Mouse (Mus musculus): ENCODE measurements around the gene Smg6. TPM values are rescaled to one million over a fixed set of nuclear protein-coding genes. Genes with fewer than 3 reads are reported as not detected.

Smg6 gene
- polyA plus RNA-seq, 1 experiment from 2014 or later = 22.4 TPM

DNA sequence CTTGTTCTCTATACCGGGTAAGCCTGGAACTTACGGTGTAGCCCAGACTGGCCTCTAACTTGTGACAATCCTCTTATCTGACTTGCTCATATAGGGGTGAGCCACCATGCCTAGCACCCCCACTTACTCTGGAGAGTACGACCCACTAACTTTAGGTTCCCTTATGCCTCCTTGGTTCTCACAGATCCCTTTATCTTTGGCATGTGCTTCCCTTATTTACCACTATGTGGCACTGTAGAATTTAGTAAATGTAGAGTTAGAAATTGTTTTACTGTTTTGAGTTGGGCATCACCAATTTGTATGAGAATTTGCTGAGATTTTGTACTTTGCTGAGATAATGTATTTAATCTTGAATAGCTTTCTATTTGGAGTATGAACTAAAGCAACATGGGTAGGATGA lies 20.7 kb downstream of the Smg6 start:
- Histone ChIP-seq H3K4me3 (no peak overlapping the region), H3K36me3 (peaks cover 60% of the 10 kb centered on the region), H3K9me3 (no peaks in the 10 kb centered on the region), H3K9ac (no peak overlapping the region), H3K4me2 (replicated peaks) (no peak overlapping the region), H3K27me3 (no peaks in the 10 kb centered on the region), H3K27ac (no peak overlapping the region), H3K4me1 (no peaks in the 10 kb centered on the region)
- 79% methylated on average over 3 of the region's 3 CpGs for WGBS
- ATAC-seq (ENCODE audit: low FRiP score, low read depth) = no peak

DNA sequence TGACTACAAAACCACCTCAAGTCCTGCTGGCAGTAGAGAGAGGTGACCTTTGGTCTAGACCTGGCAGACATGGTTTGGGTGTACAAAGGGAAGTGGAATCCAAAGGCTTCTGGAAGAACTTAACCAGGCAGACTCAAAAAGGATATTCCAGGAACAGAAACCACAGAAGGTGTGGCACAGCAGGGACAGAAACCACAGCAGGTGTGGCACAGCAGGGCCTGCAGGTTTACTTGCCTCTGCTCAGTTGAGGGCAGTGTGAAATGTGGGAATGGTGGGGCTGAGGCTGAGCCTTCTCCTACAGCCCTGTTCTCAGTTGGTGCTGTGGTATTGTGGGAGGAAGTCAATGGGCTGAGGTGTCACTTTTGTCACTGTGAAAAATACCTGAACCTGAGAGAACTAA lies 29.3 kb downstream of the Smg6 start:
- Histone ChIP-seq H3K4me1 (no peaks in the 10 kb centered on the region), H3K36me3 (peaks cover 34% of the 10 kb centered on the region), H3K9me3 (no peaks in the 10 kb centered on the region), H3K4me2 (replicated peaks) (no peak overlapping the region), H3K4me3 (no peak overlapping the region), H3K27ac (no peak overlapping the region), H3K27me3 (no peaks in the 10 kb centered on the region), H3K9ac (no peak overlapping the region)
- ATAC-seq (ENCODE audit: low FRiP score, low read depth) = no peak

- no peak for ATAC-seq (ENCODE audit: low FRiP score, low read depth)
- Histone ChIP-seq H3K4me1 (no peaks in the 10 kb centered on the region), H3K4me3 (no peak overlapping the region), H3K27me3 (no peaks in the 10 kb centered on the region), H3K36me3 (peaks cover 28% of the 10 kb centered on the region), H3K9ac (no peak overlapping the region), H3K4me2 (replicated peaks) (no peak overlapping the region), H3K27ac (no peak overlapping the region), H3K9me3 (no peaks in the 10 kb centered on the region)
Measured at GRCm38 (mm10) chr11:74956006-74956405, 30.4 kb downstream of the Smg6 start.

GRCm38 (mm10) chr11:74957600-74957999 lies 32.0 kb downstream of the Smg6 start:
- no peaks in the 10 kb centered on the region for H3K9me3 ChIP-seq
- 0 out of 2 replicates have a peak, but pooled peaks cover under 1% of the 10 kb centered on the region for H3K4me1 ChIP-seq
- H3K27ac ChIP-seq = no peak overlapping the region
- H3K4me3 ChIP-seq = no peak overlapping the region
- H3K9ac ChIP-seq = no peak overlapping the region
- ATAC-seq (ENCODE audit: low FRiP score, low read depth) = no peak
- H3K4me2 ChIP-seq (replicated peaks) = no peak overlapping the region
- H3K27me3 ChIP-seq = no peaks in the 10 kb centered on the region
- H3K36me3 ChIP-seq = peaks cover 21% of the 10 kb centered on the region
- WGBS = 93% methylated on average over 2 of the region's 2 CpGs

DNA sequence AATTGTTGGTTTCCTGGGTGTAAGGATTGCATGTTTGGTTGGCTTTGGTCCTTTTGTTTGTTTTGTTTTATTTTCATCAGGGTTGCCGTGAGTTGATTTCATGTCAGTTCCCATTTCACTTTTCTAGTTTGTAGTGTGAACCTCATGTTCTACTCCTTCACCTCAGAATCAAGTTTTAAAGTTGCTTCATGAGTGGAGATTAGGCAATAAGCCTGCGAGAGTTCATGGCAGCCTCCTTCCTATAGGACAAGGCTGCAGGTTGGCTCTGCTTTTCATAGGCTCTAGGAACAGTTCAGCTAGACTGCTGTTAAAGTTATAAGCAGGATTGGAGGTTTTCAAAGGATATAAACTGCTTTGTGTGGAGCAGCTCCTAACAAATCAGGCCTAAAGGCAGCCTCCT lies 33.9 kb downstream of the Smg6 start:
- 91% methylated on average over 2 of the region's 2 CpGs for WGBS
- H3K4me3 ChIP-seq = no peak overlapping the region
- H3K9ac ChIP-seq = no peak overlapping the region
- no peak for ATAC-seq (ENCODE audit: low FRiP score, low read depth)
- peaks cover 16% of the 10 kb centered on the region for H3K36me3 ChIP-seq
- H3K27ac ChIP-seq = no peak overlapping the region
- no peak overlapping the region for H3K4me2 ChIP-seq (replicated peaks)
- no peaks in the 10 kb centered on the region for H3K9me3 ChIP-seq
- H3K4me1 ChIP-seq = 0 out of 2 replicates have a peak, but pooled peaks cover 7% of the 10 kb centered on the region
- no peaks in the 10 kb centered on the region for H3K27me3 ChIP-seq

DNA sequence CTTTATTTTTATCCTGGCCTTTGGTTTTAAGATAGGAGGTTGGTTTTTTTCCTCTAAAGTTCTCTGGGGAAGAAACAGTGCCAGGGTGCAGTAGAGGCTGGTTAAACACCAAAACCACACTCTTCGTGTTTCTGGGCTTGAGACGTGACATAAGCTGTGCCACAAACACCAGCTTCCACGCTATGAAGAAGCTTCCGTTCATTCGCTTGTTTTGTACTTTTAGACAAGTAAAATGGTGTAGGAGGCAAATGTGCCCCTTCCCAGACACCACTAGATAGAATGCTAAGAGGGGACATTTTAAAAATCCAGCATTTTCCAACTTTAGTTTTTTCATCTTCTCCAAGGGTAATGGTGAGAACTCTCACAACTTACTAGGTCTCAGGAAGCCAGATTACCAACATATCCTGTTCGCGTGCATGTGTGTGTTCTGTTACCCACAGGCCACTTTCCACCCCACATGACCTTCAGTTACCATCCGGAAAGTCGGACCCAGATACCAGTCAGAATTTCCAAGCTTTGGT lies 34.5 kb downstream of the Smg6 start:
- 95% methylated on average over 9 of the region's 9 CpGs for WGBS
- Histone ChIP-seq H3K4me3 (no peak overlapping the region), H3K9me3 (no peaks in the 10 kb centered on the region), H3K4me2 (replicated peaks) (no peak overlapping the region), H3K9ac (no peak overlapping the region), H3K4me1 (0 out of 2 replicates have a peak, but pooled peaks cover 7% of the 10 kb centered on the region), H3K27me3 (no peaks in the 10 kb centered on the region), H3K27ac (no peak overlapping the region), H3K36me3 (peaks cover 11% of the 10 kb centered on the region)
- no peak for ATAC-seq (ENCODE audit: low FRiP score, low read depth)

DNA sequence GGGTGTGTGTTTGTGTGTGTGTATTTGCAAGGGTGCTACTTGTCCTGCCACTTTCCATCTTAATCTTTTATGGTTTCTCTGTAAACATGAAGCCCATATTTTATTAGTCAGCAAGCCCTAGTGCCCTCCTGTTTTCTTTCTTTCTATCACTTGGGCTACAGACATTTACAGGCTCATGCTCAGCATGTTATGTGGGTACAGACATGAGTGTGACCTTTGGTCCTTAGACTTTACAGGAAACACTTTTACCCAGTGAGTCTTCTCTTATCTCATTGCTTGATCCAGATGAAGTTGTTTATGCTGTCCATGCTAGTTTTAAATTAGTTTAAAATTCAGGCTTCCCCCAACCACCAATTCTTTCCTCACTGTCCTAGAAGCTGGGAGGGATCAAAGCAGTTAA lies 36.3 kb downstream of the Smg6 start:
- Histone ChIP-seq H3K4me1 (0 out of 2 replicates have a peak, but pooled peaks cover 7% of the 10 kb centered on the region), H3K9me3 (no peaks in the 10 kb centered on the region), H3K4me2 (replicated peaks) (no peak overlapping the region), H3K4me3 (no peak overlapping the region), H3K9ac (no peak overlapping the region), H3K27me3 (no peaks in the 10 kb centered on the region), H3K36me3 (peaks cover 13% of the 10 kb centered on the region), H3K27ac (no peak overlapping the region)
- no peak for ATAC-seq (ENCODE audit: low FRiP score, low read depth)

- Histone ChIP-seq H3K9me3 (no peaks in the 10 kb centered on the region), H3K4me1 (0 out of 2 replicates have a peak, but pooled peaks cover 7% of the 10 kb centered on the region), H3K9ac (no peak overlapping the region), H3K4me3 (no peak overlapping the region), H3K27ac (no peak overlapping the region), H3K27me3 (no peaks in the 10 kb centered on the region), H3K4me2 (replicated peaks) (no peak overlapping the region), H3K36me3 (peaks cover 6% of the 10 kb centered on the region)
- peak; percentile 66; the same call in 1 of the 2 replicates for ATAC-seq (ENCODE audit: low FRiP score, low read depth)
- WGBS = 66% methylated on average over 2 of the region's 2 CpGs
Measured at GRCm38 (mm10) chr11:74962846-74963407, 37.3 kb downstream of the Smg6 start.

GRCm38 (mm10) chr11:74965516-74965915 lies 39.9 kb downstream of the Smg6 start:
- 89% methylated on average over 3 of the region's 3 CpGs for WGBS
- Histone ChIP-seq H3K4me2 (replicated peaks) (no peak overlapping the region), H3K9me3 (no peaks in the 10 kb centered on the region)

GRCm38 (mm10) chr11:74973290-74974157 lies 47.9 kb downstream of the Smg6 start:
- no peak for ATAC-seq (ENCODE audit: low FRiP score, low read depth)
- WGBS = 88% methylated on average over 7 of the region's 7 CpGs

More at GRCm38 (mm10) chr11:74965516-74965915, 39.9 kb downstream of the Smg6 start:
- Histone ChIP-seq H3K36me3 (peaks cover 6% of the 10 kb centered on the region), H3K4me1 (0 out of 2 replicates have a peak, but pooled peaks cover 7% of the 10 kb centered on the region), H3K9ac (no peak overlapping the region), H3K27me3 (no peaks in the 10 kb centered on the region), H3K27ac (no peak overlapping the region), H3K4me3 (no peak overlapping the region)
- no peak for ATAC-seq (ENCODE audit: low FRiP score, low read depth)

DNA sequence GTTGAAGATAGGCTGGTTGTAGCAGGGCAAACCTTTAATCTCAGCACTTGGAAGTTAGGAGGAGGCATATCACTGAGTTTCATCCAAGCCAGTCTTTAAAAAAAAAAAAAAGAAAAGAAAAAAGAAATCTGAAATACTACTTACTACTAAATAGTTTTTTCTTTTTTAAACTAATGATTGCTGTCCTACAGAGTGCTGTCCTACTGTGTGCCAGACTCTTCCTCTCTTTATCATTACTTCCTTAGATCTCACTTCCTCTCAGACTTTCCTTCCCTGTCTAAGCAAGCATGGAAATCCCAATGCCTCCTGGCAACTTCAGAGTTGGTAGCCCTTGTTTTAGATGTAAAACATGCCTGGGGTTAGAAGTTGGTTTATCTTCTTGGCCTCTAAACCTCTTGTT lies 49.0 kb downstream of the Smg6 start:
- H3K36me3 ChIP-seq = peaks cover 14% of the 10 kb centered on the region
- H3K4me3 ChIP-seq = no peak overlapping the region
- H3K4me2 ChIP-seq (replicated peaks) = no peak overlapping the region
- H3K27me3 ChIP-seq = no peaks in the 10 kb centered on the region
- no peaks in the 10 kb centered on the region for H3K9me3 ChIP-seq
- no peaks in the 10 kb centered on the region for H3K4me1 ChIP-seq
- no peak for ATAC-seq (ENCODE audit: low FRiP score, low read depth)
- no peak overlapping the region for H3K27ac ChIP-seq
- H3K9ac ChIP-seq = no peak overlapping the region

More at GRCm38 (mm10) chr11:74973290-74974157, 47.9 kb downstream of the Smg6 start:
- Histone ChIP-seq H3K27me3 (no peaks in the 10 kb centered on the region), H3K4me2 (replicated peaks) (no peak overlapping the region), H3K36me3 (peaks cover 14% of the 10 kb centered on the region), H3K4me3 (no peak overlapping the region), H3K27ac (no peak overlapping the region), H3K9me3 (no peaks in the 10 kb centered on the region), H3K9ac (no peak overlapping the region), H3K4me1 (no peaks in the 10 kb centered on the region)

DNA sequence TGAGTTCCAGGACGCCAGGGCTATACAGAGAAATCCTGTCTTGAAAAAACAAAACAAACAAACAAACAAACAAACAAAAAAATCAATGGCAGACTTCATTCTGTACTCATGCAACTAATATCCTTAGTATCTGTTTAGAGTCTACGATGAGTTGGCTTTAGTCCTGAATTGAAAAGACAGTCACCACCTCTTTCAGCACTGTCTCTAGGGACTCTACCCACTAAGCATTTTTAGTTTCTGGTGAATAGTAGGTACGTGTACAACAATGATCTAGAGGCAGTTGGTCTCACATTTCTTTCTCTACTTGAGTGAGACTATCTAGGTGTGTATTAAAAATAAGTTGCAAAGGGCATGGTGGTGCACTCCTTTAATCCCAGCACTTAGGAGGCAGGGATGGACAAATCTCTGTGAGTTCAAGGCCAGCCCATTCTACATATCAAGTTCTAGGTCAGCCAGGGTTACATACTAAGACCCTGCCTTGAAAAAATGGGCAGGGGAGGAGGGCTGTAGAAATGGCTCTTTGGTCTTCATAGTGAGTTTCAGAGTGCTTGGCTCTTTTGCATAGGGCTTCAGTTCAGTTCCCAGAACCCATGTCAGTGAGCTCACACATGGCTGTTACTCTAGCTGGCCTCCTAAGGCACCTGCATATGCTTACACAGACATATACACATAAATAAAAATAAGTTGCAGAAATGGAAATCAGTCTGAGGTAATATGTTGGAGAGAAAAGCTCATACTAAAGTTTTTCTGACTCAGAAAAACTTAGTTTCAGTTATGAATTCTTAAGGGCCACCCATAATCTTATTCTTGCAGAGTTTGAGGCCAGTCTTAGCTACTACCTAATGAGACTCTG lies 51.4 kb downstream of the Smg6 start:
- Histone ChIP-seq H3K4me2 (replicated peaks) (no peak overlapping the region), H3K4me3 (no peak overlapping the region), H3K36me3 (peaks cover 11% of the 10 kb centered on the region), H3K27ac (no peak overlapping the region), H3K27me3 (no peaks in the 10 kb centered on the region), H3K9ac (no peak overlapping the region), H3K9me3 (no peaks in the 10 kb centered on the region), H3K4me1 (peaks cover 3% of the 10 kb centered on the region; the same call in 1 of the 2 replicates)
- no peak for ATAC-seq (ENCODE audit: low FRiP score, low read depth)
- WGBS = 80% methylated on average over 3 of the region's 3 CpGs
